Mouse (Mus musculus) brain, embryonic 14.5 days (tissue): ENCODE measurements at regions not wholly inside any gene's neighbourhood (a gene's known extent, or its start where the extent isn't known, plus 50 kb on each side); places are given as distances from the start of the nearest gene placed in this dataset.

Experiments
- CTCF ChIP-seq: fragments of 200-500 bp; IDR thresholded peaks from 2 replicates; pipeline ENCODE4 v1.5.1; 2012; ENCODE audit warnings: inconsistent platforms, mild to moderate bottlenecking, moderate library complexity, borderline replicate concordance; ENCODE audit not compliant: insufficient read depth, insufficient read length; ENCODE audit errors: extremely low read depth
- POLR2A ChIP-seq: fragments of 200-500 bp; IDR thresholded peaks from 2 replicates; pipeline ENCODE4 v1.6.1; 2012; ENCODE audit warnings: mild to moderate bottlenecking, inconsistent platforms, borderline replicate concordance; ENCODE audit not compliant: poor library complexity, insufficient read depth, insufficient read length, severe bottlenecking; ENCODE audit errors: extremely low read depth

- TF ChIP-seq CTCF (no peak), POLR2A (no peak)
Observed at GRCm38 (mm10) chr3:50603182-50603581, 159.8 kb upstream of the Slc7a11 start.
